Mouse (Mus musculus) embryonic facial prominence, embryonic 11.5 days (tissue): ENCODE measurements around the gene Gtf3c4. TPM values are rescaled to one million over a fixed set of nuclear protein-coding genes. Genes with fewer than 3 reads are reported as not detected.

ENCODE experiments used
- ATAC-seq: fragments of 200-750 bp; cut with Nextera tagmentation; replicated peaks from 2 replicates; pipeline ENCODE4 v1.8.0; 2017; ENCODE audit warnings: low read depth; ENCODE audit not compliant: insufficient number of reproducible peaks, low FRiP score, low TSS enrichment
- DNase-seq: peaks from one replicate; pipeline ENCODE4 v3.0.0-alpha.2; 2015; ENCODE audit warnings: low spot score
- H3K27ac ChIP-seq: fragments of 300-500 bp; sonication (generic); replicated peaks from 2 replicates; pipeline ENCODE4 v1.5.1; 2014; ENCODE audit warnings: mild to moderate bottlenecking, low read depth, low read length, control low read depth
- H3K27me3 ChIP-seq: fragments of 300-500 bp; sonication (generic); 2 replicates; pipeline ENCODE4 v1.6.1; 2014; ENCODE audit warnings: mild to moderate bottlenecking, low read length, moderate library complexity, mixed read lengths; ENCODE audit not compliant: control insufficient read depth, insufficient read depth
- H3K36me3 ChIP-seq: fragments of 300-500 bp; sonication (generic); replicated peaks from 2 replicates; pipeline ENCODE4 v1.6.1; 2014; ENCODE audit warnings: low read depth, mild to moderate bottlenecking, low read length, moderate library complexity, mixed read lengths; ENCODE audit not compliant: control insufficient read depth, insufficient read depth
- H3K4me1 ChIP-seq: fragments of 300-500 bp; sonication (generic); 2 replicates; pipeline ENCODE4 v1.6.1; 2014; ENCODE audit warnings: low read length, mixed read lengths; ENCODE audit not compliant: control insufficient read depth, insufficient read depth
- H3K4me2 ChIP-seq: fragments of 300-500 bp; sonication (generic); 2 replicates; pipeline ENCODE4 v1.6.1; 2014; ENCODE audit warnings: low read depth, mild to moderate bottlenecking, control low read depth, low read length, moderate library complexity
- H3K4me3 ChIP-seq: fragments of 300-500 bp; sonication (generic); 2 replicates; pipeline ENCODE4 v1.5.1; 2014; ENCODE audit warnings: low read depth, low read length, control low read depth
- H3K9ac ChIP-seq: fragments of 300-500 bp; sonication (generic); replicated peaks from 2 replicates; pipeline ENCODE4 v1.6.1; 2014; ENCODE audit warnings: mild to moderate bottlenecking, control low read depth, low read length
- H3K9me3 ChIP-seq: fragments of 300-500 bp; sonication (generic); replicated peaks from 2 replicates; pipeline ENCODE4 v1.6.1; 2016; ENCODE audit warnings: mild to moderate bottlenecking, low read length, inconsistent platforms, mixed read lengths; ENCODE audit not compliant: control insufficient read depth
- WGBS: fragments of 180-500 bp; shearing (Covaris S2); extraction: QIAGEN DNeasy Blood & Tissue Kit; methylation state at CpG from one replicate; pipeline ENCODE4 v1.1.7; 2014; 5-methylcytosine and 5-hydroxymethylcytosine counted together
- polyA plus RNA-seq: library from polyadenylated mRNA; unstranded; fragments of >200 nt; fragmentation: Nextera tagmentation; extraction: Ambion mirVana; gene quantifications from 2 replicates; pipeline ENCODE4 v1.2.1, GENCODE M21; 2014

Gtf3c4 gene
- polyA plus RNA-seq, 1 experiment from 2014 or later, result 30.1 TPM

GRCm38 (mm10) chr2:28797490-28798106 lies 42.6 kb downstream of the Gtf3c4 start:
- H3K36me3 ChIP-seq, result no peaks in the 10 kb centered on the region
- no peaks in the 10 kb centered on the region; the same call in 1 of the 2 replicates for H3K4me1 ChIP-seq
- no peak overlapping the region for H3K4me3 ChIP-seq
- WGBS, result 39% methylated on average over 18 of the region's 18 CpGs
- no peaks in the 10 kb centered on the region for H3K9me3 ChIP-seq
- no peak for DNase-seq
- no peak for ATAC-seq
- no peak overlapping the region for H3K9ac ChIP-seq
- no peak overlapping the region for H3K27ac ChIP-seq
- H3K4me2 ChIP-seq, result no peak overlapping the region
- H3K27me3 ChIP-seq, result no peaks in the 10 kb centered on the region

DNA sequence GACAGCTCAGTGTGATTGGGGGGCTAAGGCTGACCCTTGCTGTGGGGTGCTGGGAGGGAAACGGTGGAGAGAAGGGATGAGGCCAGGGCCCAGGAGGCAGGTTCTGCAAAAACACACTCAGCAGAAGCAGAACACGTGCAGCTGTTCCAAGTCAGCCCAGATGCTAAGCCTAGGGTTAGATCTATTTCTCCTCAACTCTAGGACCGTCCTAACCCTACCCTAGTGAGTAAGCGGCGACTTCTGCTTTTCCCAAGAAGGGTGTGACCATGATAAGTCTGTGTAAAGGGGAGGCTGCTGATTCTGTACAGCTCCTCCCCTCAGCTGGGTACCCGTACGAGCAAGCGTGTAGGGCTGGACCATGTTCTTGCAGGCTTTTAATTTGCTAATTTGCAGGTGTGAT lies 43.9 kb downstream of the Gtf3c4 start:
- ATAC-seq (no peak), DNase-seq (no peak)
- 75% methylated on average over 8 of the region's 8 CpGs for WGBS
- H3K4me2 ChIP-seq, result no peak overlapping the region
- no peaks in the 10 kb centered on the region for H3K27me3 ChIP-seq
- H3K4me3 ChIP-seq, result no peak overlapping the region
- no peaks in the 10 kb centered on the region; the same call in 1 of the 2 replicates for H3K4me1 ChIP-seq
- no peak overlapping the region for H3K9ac ChIP-seq
- H3K36me3 ChIP-seq, result no peaks in the 10 kb centered on the region
- H3K9me3 ChIP-seq, result no peaks in the 10 kb centered on the region
- no peak overlapping the region for H3K27ac ChIP-seq

- ATAC-seq, result no peak
- no peaks in the 10 kb centered on the region for H3K9me3 ChIP-seq
- WGBS, result 74% methylated on average over 5 of the region's 5 CpGs
Measured at GRCm38 (mm10) chr2:28794623-28795022, 45.5 kb downstream of the Gtf3c4 start.

DNA sequence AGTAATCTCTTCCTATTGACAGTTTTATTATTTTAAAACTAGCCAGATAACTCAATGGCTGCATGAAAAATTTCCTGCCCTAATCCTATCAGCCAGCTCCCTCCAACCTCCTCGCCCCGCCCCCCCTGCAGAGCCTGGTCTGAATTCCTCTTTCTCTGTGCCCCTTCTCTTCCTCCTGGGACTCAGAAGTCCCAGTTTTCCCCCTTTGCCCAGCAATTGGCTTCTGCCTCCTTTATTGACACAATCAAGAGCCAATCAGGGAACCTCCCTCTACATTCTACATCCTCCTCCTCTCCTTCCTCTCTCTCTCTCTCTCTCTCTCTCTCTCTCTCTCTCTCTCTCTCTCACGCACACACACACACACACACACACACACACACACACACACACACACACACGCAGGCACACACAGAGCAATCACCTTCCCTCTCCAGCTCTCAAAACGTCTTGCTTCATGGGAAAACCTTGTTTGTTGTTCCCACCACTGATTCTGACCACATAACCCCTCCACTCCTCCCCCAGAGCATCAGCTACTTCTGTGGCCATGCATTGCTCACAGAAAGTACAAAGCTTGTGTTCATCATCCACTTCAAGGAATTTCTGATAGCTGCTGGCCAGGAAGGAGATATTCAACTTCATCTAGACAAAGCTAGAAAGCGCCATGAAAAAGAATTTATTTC lies 47.1 kb downstream of the Gtf3c4 start:
- Histone ChIP-seq H3K4me3 (no peak overlapping the region), H3K27me3 (no peaks in the 10 kb centered on the region), H3K27ac (no peak overlapping the region), H3K9me3 (no peaks in the 10 kb centered on the region), H3K36me3 (no peaks in the 10 kb centered on the region), H3K4me1 (no peaks in the 10 kb centered on the region; the same call in 1 of the 2 replicates), H3K4me2 (no peak overlapping the region), H3K9ac (no peak overlapping the region)
- peak; percentile 69; the same call in 1 of the 2 replicates for ATAC-seq
- WGBS, result 26% methylated on average over 5 of the region's 6 CpGs
- DNase-seq, result peak; percentile 90

More at GRCm38 (mm10) chr2:28794623-28795022, 45.5 kb downstream of the Gtf3c4 start:
- Histone ChIP-seq H3K27ac (no peak overlapping the region), H3K27me3 (no peaks in the 10 kb centered on the region), H3K4me1 (no peaks in the 10 kb centered on the region; the same call in 1 of the 2 replicates), H3K36me3 (no peaks in the 10 kb centered on the region), H3K4me2 (no peak overlapping the region), H3K4me3 (no peak overlapping the region), H3K9ac (no peak overlapping the region)
- DNase-seq, result no peak

GRCm38 (mm10) chr2:28787067-28787619 lies 53.0 kb downstream of the Gtf3c4 start:
- Histone ChIP-seq H3K4me1 (no peaks in the 10 kb centered on the region), H3K4me2 (no peak overlapping the region), H3K9ac (no peak overlapping the region), H3K36me3 (no peaks in the 10 kb centered on the region), H3K27ac (no peak overlapping the region), H3K9me3 (no peaks in the 10 kb centered on the region), H3K4me3 (no peak overlapping the region), H3K27me3 (no peaks in the 10 kb centered on the region)
- DNase-seq (no peak), ATAC-seq (no peak)
- WGBS, result 79% methylated on average over 6 of the region's 6 CpGs

GRCm38 (mm10) chr2:28786355-28787066 lies 53.6 kb downstream of the Gtf3c4 start:
- H3K9ac ChIP-seq, result no peak overlapping the region

DNA sequence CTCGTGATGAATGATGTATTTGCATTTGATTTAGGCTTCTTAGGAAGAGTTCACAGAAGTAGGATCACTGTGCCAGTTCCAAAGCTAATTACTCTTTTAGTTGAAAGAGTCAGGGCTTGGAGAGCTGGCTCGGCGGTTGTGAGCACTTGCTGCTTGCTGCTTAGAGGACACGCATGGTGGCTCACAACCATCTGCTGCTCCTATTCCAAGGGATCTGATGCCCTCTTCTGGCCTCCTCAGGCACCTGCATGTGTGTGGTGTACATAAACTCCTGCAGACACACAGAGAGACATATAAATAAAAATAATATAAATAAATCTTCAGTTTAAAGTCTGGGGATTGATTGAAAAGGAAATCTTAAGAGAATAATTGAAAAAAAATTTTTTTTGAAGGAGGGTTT lies 58.9 kb downstream of the Gtf3c4 start:
- 90% methylated on average over 4 of the region's 4 CpGs for WGBS
- H3K9ac ChIP-seq, result no peak overlapping the region
- H3K9me3 ChIP-seq, result no peaks in the 10 kb centered on the region
- DNase-seq (no peak), ATAC-seq (no peak)
- H3K4me2 ChIP-seq, result no peak overlapping the region
- no peaks in the 10 kb centered on the region for H3K4me1 ChIP-seq
- H3K27me3 ChIP-seq, result no peaks in the 10 kb centered on the region
- no peak overlapping the region for H3K4me3 ChIP-seq
- H3K27ac ChIP-seq, result no peak overlapping the region
- no peaks in the 10 kb centered on the region for H3K36me3 ChIP-seq

More at GRCm38 (mm10) chr2:28786355-28787066, 53.6 kb downstream of the Gtf3c4 start:
- H3K27ac ChIP-seq, result no peak overlapping the region
- no peak overlapping the region for H3K4me3 ChIP-seq
- no peak overlapping the region for H3K4me2 ChIP-seq
- H3K27me3 ChIP-seq, result no peaks in the 10 kb centered on the region
- H3K36me3 ChIP-seq, result no peaks in the 10 kb centered on the region
- DNase-seq (no peak), ATAC-seq (no peak)
- H3K9me3 ChIP-seq, result no peaks in the 10 kb centered on the region
- H3K4me1 ChIP-seq, result no peaks in the 10 kb centered on the region
- WGBS, result 81% methylated on average over 16 of the region's 16 CpGs
